Comparison of ENCODE assay signal across 25 mouse cellular contexts in the genomic region with DNA sequence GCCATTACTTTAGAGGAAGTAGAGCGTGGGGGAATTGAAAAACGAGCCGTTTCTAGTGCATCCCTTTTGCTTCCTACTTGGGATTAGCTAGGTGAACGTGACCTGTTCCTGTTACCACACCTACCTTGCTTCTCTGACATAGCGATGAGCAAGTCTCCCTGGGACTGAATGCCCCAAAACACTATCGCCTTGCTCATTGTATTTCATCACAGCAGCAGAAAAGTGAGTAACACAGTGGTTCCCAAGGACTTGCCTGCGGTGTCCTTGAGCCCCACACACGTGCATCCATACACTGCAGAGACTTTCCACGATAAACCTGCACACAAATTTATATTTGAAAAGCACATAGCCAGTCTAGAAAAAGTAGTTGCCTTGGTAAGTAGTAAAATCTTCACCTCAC. TPM values are rescaled to one million over a fixed set of nuclear protein-coding genes. Genes with fewer than 3 reads are reported as not detected.
DNase-seq lines count a peak whose midpoint lies in the region; ATAC-seq and TF ChIP-seq lines count a peak whose summit lies in the region.
"Had no signal": no experiment of that assay in that cellular context is flagged by ENCODE, and none has a peak within 500 bp of the region (broad histone marks: within the 10 kb centered on the region; RNA-seq: fewer than 3 reads in every experiment).

No protein-coding gene starts in this region.

- TF ChIP-seq POLR2A in thymus, adult 2 months (IDR thresholded peaks at IDR 0.05; ENCODE audit: control insufficient read depth, extremely low read depth, insufficient read depth, low read length, poor library complexity), result no peak

- no peaks in the 10 kb centered on the region for H3K27me3 ChIP-seq in hindbrain, embryonic 15.5 days
- no peaks in the 10 kb centered on the region for H3K27me3 ChIP-seq in hindbrain, postnatal 0 days (ENCODE audit: insufficient read depth, low read length)
- H3K27me3 ChIP-seq in thymus, adult 2 months (ENCODE audit: control insufficient read depth, insufficient read depth, low read length), result no peaks in the 10 kb centered on the region
- H3K27me3 ChIP-seq: embryonic facial prominence, embryonic 15.5 days; forebrain, embryonic 12.5 days; forebrain, embryonic 15.5 days; heart, embryonic 13.5 days; hindbrain, embryonic 12.5 days; kidney, embryonic 15.5 days; Patski had no signal

- no peaks in the 10 kb centered on the region for H3K4me1 ChIP-seq in hindbrain, embryonic 15.5 days (replicated peaks)
- no peaks in the 10 kb centered on the region for H3K4me1 ChIP-seq in hindbrain, postnatal 0 days (ENCODE audit: insufficient read depth, low read length)
- no peaks in the 10 kb centered on the region; the same call in 1 of the 2 replicates for H3K4me1 ChIP-seq in thymus, adult 2 months (replicated peaks; ENCODE audit: control insufficient read depth, insufficient read depth, low read length)
- H3K4me1 ChIP-seq: forebrain, embryonic 12.5 days; forebrain, embryonic 15.5 days had no signal

- 0 out of 2 replicates have a peak, but pooled peaks have one; percentile 19 for ATAC-seq in hindbrain, embryonic 15.5 days (ENCODE audit: low FRiP score, low read depth)
- no peak for ATAC-seq in hindbrain, postnatal 0 days

- 77% methylated on average over 9 of the region's 9 CpGs for WGBS in hindbrain, embryonic 15.5 days
- WGBS in hindbrain, postnatal 0 days, result 81% methylated on average over 9 of the region's 9 CpGs
- 95% methylated on average over 9 of the region's 9 CpGs for WGBS in thymus, adult 2 months

- no peak overlapping the region for H3K4me2 ChIP-seq in hindbrain, embryonic 15.5 days
- H3K4me2 ChIP-seq in hindbrain, postnatal 0 days (ENCODE audit: low read depth, low read length), result no peak overlapping the region
- H3K4me2 ChIP-seq: embryonic facial prominence, embryonic 15.5 days; forebrain, embryonic 12.5 days; forebrain, embryonic 15.5 days; heart, embryonic 13.5 days; hindbrain, embryonic 12.5 days; kidney, embryonic 15.5 days had no signal

- H3K4me3 ChIP-seq in hindbrain, embryonic 15.5 days, result no peak overlapping the region
- no peak overlapping the region for H3K4me3 ChIP-seq in hindbrain, postnatal 0 days (ENCODE audit: low read length)
- H3K4me3 ChIP-seq in thymus, adult 2 months (ENCODE audit: control insufficient read depth, insufficient read depth, low read length), result no peak overlapping the region
- H3K4me3 ChIP-seq: embryonic facial prominence, embryonic 15.5 days; forebrain, embryonic 12.5 days; forebrain, embryonic 15.5 days; heart, embryonic 10.5 days; heart, embryonic 13.5 days; hindbrain, embryonic 12.5 days; kidney, embryonic 15.5 days had no signal

- no peak overlapping the region for H3K9ac ChIP-seq in hindbrain, embryonic 15.5 days
- no peak overlapping the region for H3K9ac ChIP-seq in hindbrain, postnatal 0 days (replicated peaks; ENCODE audit: low read length)
- H3K9ac ChIP-seq: embryonic facial prominence, embryonic 15.5 days; forebrain, embryonic 12.5 days; forebrain, embryonic 15.5 days; heart, embryonic 13.5 days; hindbrain, embryonic 12.5 days; kidney, embryonic 15.5 days had no signal

- H3K36me3 ChIP-seq in hindbrain, embryonic 15.5 days, result peaks cover 11% of the 10 kb centered on the region; the same call in 1 of the 2 replicates
- H3K36me3 ChIP-seq in hindbrain, postnatal 0 days (ENCODE audit: insufficient read depth, low read length), result 0 out of 2 replicates have a peak, but pooled peaks cover 4% of the 10 kb centered on the region
- no peaks in the 10 kb centered on the region for H3K36me3 ChIP-seq in thymus, adult 2 months (ENCODE audit: control insufficient read depth, insufficient read depth, low read length)
- H3K36me3 ChIP-seq: hindbrain, embryonic 12.5 days had no signal

- DNase-seq in adrenal gland, adult (ENCODE audit: inconsistent age in 2 of 2, low spot score in 1 of 2), result peak; percentile 61 to 79
- no peak for DNase-seq in adrenal gland, adult 18-20 months (ENCODE audit: low spot score in 2 of 2)
- DNase-seq in hindbrain, postnatal 0 days (ENCODE audit: low spot score), result no peak
- peak; percentile 37 for DNase-seq in adrenal gland, adult 8-10 months
- DNase-seq in adrenal gland, postnatal 25 days, result peak; percentile 19
- DNase-seq in thymus, adult 2 months, result no peak
- DNase-seq in cerebellum, adult 11-12 months, result no peak
- DNase-seq: cerebellum, adult 2 months; cerebellum, adult 9-11 months; cerebellum, postnatal 25 days; gastrocnemius, postnatal 25 days; heart, adult 18-20 months; heart, postnatal 14 days; heart, postnatal 4 days; kidney, adult 11 months; kidney, adult 8-10 months had no signal

- no peaks in the 10 kb centered on the region for H3K9me3 ChIP-seq in hindbrain, embryonic 15.5 days
- no peaks in the 10 kb centered on the region for H3K9me3 ChIP-seq in hindbrain, postnatal 0 days (ENCODE audit: low read length)
- H3K9me3 ChIP-seq: embryonic facial prominence, embryonic 15.5 days; forebrain, embryonic 12.5 days; forebrain, embryonic 15.5 days; heart, embryonic 10.5 days; heart, embryonic 13.5 days; hindbrain, embryonic 12.5 days; kidney, embryonic 15.5 days had no signal

- no peak for TF ChIP-seq CTCF in hindbrain, postnatal 0 days (IDR thresholded peaks at IDR 0.05; ENCODE audit: low read depth)
- no peak for TF ChIP-seq CTCF in thymus, adult 2 months (IDR thresholded peaks at IDR 0.05; ENCODE audit: borderline replicate concordance, control insufficient read depth, extremely low read depth, insufficient read depth, low read length, poor library complexity)

- no peak overlapping the region for H3K27ac ChIP-seq in hindbrain, embryonic 15.5 days (replicated peaks)
- H3K27ac ChIP-seq in hindbrain, postnatal 0 days, result no peak overlapping the region
- no peak overlapping the region for H3K27ac ChIP-seq in thymus, adult 2 months (ENCODE audit: control insufficient read depth, insufficient read depth, low read length)
- H3K27ac ChIP-seq: forebrain, embryonic 12.5 days; forebrain, embryonic 15.5 days; heart, embryonic 10.5 days; hindbrain, embryonic 12.5 days had no signal

RNA-seq across cellular contexts. Expression of gene Zc3h15, which starts 30.7 kb away (rescaled TPM):
- total RNA-seq in adrenal gland, adult 18-20 months (2021), result 100 to 1,000 TPM in 1 of 2 experiments, 10 to 100 TPM in 1; 88.6 to 117 TPM
- polyA plus RNA-seq in hindbrain, embryonic 15.5 days (2015; fragmentation: Nextera tagmentation; extraction: Ambion mirVana), result 164 and 188 TPM in 2 replicates
- total RNA-seq in hindbrain, postnatal 0 days (2014; rRNA removed), result 64.8 and 67.1 TPM in 2 replicates
- 177 and 190 TPM in 2 replicates for polyA plus RNA-seq in hindbrain, postnatal 0 days (2015; fragmentation: Nextera tagmentation; extraction: Ambion mirVana)
- 100 to 1,000 TPM in 2 of 4 experiments, 10 to 100 TPM in 2; 83.8 to 125 (median 98.6) TPM for total RNA-seq in adrenal gland, adult 8-10 months (2022)
- total RNA-seq in adrenal gland, postnatal 25 days (2021), result 102 and 127 TPM in 2 replicates
- polyA plus RNA-seq in thymus, adult 2 months (2012; rRNA removed), result 16.2 and 19.8 TPM in 2 replicates

RNA-seq across cellular contexts. Expression of gene Itgav, which starts 49.3 kb away (rescaled TPM):
- 100 to 1,000 TPM in 1 of 2 experiments, 10 to 100 TPM in 1; 92.2 to 113 TPM for total RNA-seq in adrenal gland, adult 18-20 months (2021)
- polyA plus RNA-seq in hindbrain, embryonic 15.5 days (2015; fragmentation: Nextera tagmentation; extraction: Ambion mirVana), result 26.5 and 27.5 TPM in 2 replicates
- total RNA-seq in hindbrain, postnatal 0 days (2014; rRNA removed), result 47.4 and 54.0 TPM in 2 replicates
- 30.8 and 39.4 TPM in 2 replicates for polyA plus RNA-seq in hindbrain, postnatal 0 days (2015; fragmentation: Nextera tagmentation; extraction: Ambion mirVana)
- total RNA-seq in adrenal gland, adult 8-10 months (2022), result 100 to 1,000 TPM; 115 to 144 (median 126) TPM
- 107 and 124 TPM in 2 replicates for total RNA-seq in adrenal gland, postnatal 25 days (2021)
- 25.9 and 70.5 TPM in 2 replicates for polyA plus RNA-seq in thymus, adult 2 months (2012; rRNA removed)

Comparison
In these comparisons a context has a peak if more than half of its experiments do, and no peak if none do; other contexts are left out.
1. DNase-seq: peak in adrenal gland, adult (2 of 2), adrenal gland, adult 8-10 months (single experiment) and adrenal gland, postnatal 25 days (single experiment); none in adrenal gland, adult 18-20 months (0 of 2), hindbrain, postnatal 0 days (single experiment), thymus, adult 2 months (single experiment) and cerebellum, adult 11-12 months (single experiment).